Mouse (Mus musculus) kidney, postnatal 14 days (tissue): ENCODE measurements at regions not wholly inside any gene's neighbourhood (a gene's known extent, or its start where the extent isn't known, plus 50 kb on each side); places are given as distances from the start of the nearest gene placed in this dataset.
"Not testable (repeated sequence)": the region's sequence is repeated elsewhere in the genome, so short reads cannot be mapped to it uniquely, and the experiment has no call there.

Experiments used
- DNase-seq: peaks from one replicate; pipeline ENCODE4 v3.0.0; 2022; ENCODE audit warnings: mixed read lengths

DNA sequence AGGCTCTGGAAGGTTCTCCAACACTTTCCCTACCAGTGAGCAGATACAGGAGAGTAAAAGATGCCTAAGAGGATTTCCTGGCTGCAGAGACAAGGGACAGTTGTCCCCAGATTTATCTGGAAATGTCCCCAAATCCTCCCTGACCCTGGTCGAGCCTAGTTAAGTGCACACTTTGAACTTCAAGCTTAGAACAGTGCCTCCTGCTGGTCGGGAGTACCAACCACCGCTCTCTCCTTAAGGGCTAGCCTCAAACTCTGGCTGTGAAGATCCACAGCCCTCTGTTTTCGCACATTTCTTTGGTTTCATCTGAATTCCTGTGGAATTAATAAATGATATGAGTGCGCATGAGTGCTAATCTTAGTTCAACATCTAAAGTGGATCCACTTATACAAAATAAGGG, 146.1 kb upstream of the Sfswap start:
- no peak for DNase-seq

DNA sequence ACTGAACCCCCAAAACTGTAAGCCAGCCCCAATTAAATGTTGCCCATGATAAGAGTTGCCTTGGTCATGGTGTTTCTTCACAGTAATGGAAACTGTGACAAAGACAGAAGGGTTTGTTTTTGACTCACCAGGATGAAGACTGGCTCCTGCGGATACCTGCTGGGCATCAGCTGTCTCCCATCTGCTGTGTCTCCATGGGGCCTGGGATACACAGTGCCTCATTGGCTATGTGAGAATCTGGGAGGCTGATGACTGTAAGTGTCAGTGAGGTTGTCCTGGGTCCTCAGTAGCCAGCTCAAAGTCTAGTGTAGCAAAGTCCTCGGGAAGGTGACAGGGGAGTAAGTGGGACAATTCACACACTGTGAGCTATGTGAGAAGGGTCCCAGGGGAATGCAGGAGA, 139.5 kb upstream of the Sfswap start:
- no peak for DNase-seq

DNA sequence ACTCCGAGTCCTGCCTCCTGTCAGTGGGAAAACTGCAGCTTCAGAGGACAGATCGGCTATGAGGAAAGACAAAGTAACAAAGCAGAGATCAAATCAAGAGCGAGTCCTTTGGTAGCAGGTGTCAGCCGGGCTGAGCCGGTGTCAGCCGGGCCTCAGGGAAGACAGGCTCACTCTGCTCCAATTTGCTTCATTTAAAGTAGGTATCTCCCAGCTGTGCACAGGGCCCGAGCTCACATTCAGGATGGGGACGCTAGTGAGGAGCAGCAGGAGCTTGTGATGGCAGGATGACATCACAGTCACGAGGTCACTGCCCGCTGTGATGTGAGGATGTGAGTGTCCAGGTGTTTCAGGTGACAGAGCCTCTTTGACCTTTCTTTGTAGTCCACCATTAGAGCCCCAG, 137.8 kb upstream of the Sfswap start:
- DNase-seq = no peak

DNA sequence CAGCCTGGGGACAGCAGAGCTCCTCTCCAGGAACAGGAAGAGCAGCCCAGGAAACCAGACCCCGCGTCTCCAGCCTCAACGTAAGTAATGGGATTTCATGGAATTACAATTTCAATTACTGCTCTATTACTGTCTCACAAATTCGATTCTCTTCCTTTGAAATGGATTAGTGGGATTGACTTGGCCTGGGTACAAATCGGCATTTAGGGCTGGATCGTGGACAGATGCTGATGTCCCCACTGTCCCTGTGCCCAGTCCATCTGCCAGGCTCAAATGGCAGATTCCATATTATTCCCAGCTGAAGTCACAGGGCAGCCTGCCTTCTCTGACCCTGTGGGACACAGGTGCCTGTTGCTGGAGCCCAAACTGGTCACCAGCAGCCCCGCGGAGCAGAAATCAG, 136.0 kb upstream of the Sfswap start:
- no peak for DNase-seq

DNA sequence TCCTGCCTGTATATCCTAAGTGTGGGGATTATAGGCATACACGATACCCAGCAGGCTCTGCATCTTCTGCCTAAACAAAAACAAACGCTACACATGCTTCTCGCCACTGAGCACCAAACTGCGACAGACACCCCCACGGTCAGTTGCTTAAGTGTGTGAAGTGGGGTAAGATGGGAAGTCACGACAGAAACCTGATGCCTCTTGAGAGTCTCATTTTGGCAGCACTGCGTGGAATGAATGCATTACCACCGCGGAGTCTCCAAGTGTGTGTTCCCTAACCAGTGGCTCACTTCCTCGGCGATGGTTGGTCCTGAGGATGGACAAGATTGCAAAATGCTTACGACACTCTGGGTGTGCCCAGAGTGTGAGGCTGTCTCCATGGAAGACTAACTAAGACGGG, 133.8 kb upstream of the Sfswap start:
- no peak for DNase-seq

DNA sequence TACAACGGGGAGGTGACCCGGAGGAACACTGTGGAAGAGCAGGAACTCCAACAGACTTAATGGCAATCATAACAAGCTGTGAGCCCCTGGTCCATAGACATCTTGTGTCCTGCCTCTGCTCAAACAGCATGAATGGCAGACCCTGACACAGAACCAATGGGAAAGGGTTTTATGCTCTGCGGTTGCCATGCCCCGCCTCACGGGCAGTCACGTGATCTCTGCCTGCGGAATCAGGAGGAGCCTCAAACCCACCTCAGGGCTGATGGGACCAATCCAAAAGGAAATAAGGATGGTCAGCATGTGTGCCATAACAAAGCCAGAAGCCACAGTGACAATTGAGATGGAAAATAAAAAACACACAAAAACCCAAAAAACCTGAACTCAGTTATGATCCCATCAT, 120.2 kb upstream of the Sfswap start:
- no peak for DNase-seq

DNA sequence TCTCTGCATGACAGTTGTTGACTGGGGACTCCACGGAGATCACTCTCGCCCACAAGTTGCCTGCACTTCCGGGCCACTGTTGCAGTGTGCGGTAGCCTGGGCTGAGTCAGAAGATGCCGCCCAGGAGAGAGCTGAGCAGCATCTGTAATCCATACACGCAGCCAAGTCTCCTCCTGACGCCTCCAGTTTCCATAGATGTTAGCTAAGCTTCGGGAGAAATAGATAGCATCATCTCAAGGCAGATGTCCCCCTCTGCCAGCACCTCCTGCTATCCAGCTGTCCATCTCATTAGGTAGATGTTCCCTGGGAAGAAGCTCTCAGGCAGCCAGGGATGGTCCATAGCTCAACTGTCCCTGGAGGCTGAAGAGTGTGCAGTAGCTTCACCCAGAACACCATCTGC, 116.0 kb upstream of the Sfswap start:
- DNase-seq = no peak

DNA sequence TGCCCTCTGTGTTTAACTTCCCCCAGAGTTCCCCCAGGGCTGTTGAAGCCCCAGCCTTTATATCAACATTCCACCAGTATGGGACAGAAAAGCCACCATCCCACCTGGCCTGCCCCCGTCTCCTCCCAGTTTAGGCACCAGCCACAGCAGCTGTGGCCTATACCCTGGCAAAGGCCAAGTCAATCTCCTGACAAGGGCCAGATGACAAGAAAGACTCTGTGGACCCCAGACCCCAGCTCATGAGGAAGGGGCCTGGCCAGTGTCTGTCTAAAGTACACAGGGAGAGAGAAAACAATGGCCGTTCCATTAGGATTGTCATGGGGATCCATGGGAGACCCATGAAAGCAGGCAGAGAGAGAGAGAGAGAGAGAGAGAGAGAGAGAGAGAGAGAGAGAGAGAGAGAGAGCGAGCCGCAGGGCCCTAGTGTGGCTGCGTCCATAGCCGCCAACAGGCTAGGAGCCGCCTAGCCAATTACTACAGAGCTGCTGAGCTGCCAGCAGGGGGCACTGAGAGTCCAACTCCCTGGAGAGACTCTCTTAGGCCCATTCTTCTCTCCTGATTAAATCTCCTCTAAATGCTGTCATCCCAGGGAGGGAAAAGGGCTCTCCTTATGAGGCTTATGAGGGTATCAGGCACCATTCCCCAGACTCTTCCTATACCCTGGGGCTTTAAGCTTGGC, 114.9 kb upstream of the Sfswap start:
- not testable (repeated sequence) for DNase-seq

DNA sequence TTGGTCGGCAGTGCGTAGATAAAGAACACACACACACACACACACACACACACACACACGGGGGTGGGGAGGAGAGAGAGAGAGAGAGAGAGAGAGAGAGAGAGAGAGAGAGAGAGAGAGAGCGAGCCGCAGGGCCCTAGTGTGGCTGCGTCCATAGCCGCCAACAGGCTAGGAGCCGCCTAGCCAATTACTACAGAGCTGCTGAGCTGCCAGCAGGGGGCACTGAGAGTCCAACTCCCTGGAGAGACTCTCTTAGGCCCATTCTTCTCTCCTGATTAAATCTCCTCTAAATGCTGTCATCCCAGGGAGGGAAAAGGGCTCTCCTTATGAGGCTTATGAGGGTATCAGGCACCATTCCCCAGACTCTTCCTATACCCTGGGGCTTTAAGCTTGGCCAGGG, 114.3 kb upstream of the Sfswap start:
- DNase-seq = not testable (repeated sequence)

DNA sequence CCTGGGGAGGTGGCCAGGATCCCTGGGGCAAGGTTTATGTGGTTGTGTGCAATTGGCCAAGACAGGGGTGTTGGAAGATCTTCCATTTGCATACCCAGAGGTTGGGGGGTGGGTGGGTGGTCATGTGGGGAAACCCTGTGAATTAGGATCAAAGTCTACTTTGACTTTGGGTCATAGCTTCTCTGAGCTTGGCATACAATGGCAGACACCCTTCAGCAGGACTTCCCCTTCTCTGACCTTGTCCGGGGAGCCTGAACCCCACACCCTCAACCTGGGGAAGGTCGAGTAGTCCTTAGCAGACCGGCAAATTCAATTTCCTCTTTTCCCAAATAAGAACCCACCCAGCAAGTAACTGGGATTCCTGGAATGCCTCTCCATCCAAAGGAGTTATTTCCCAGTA, 113.7 kb upstream of the Sfswap start:
- DNase-seq = no peak

DNA sequence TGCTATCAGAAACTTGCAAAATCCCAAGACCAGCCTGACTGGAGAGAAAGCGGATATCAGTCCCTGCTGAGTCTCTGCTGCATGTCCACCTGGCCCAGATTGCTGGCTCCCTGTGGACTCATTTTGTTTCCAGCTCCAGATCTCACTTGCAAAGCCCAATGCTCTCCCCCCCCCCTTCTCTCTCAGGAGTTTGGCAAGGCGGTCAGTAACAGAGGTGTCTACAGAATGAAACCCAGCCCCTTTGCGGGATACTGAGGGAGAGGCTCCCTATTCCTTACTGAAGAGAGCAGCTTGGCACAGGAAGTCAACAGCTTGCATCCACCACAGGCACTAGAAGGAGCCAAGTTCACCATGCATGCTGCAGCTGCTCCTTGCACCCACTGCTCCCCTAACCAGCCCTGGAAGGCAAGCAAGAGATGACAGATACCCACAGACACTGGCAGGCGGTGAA, 110.1 kb upstream of the Sfswap start:
- no peak for DNase-seq

DNA sequence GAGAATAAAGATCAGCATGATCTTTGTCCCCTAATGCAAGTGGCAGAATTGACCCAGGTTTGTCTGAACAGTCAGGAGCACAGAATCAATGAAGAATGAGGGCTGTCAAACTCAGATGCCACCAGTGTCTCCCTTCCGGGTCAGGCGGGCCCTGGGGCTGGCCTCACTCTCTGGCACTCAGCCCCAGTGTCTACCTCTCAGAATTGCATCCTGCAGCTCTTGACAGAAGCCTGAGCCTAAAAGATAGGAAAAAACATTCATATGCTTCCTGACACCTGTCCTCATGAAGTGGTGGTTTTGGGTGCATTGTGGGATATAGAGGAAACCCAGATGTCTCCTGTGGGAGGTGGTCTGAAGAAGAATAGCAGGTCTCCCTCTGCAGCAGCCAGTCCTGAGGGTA, 107.9 kb upstream of the Sfswap start:
- DNase-seq = no peak

DNA sequence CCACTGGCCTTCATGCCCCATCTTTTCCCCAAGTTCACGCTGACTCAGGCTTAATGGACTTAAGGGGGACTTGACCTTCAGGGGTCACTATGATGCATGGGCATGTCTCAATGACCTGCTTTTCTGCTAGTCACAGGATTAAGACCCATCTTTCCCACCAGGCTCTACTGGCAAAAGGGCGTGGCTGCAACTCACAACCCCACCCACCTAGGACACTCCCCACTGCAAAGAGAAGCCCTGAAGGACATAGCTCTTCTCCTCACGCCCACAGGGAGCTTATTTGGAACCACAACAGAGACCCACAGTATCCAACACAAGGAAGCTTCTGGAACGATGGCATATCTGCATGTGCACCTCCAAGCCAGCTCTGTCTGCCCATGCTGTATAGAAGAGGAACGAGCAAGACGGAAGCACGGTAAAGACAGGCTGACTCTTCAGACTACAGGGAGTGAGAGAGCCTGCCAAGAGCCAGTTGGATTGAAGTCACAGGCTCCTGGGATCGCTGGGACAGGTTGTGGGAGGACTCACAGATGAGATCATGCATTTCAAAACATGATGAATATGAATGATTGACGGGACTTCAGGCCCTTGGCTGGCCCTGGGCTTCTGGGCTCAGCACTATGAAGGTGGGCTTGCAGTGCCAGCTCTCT, 107.3 kb upstream of the Sfswap start:
- no peak for DNase-seq

DNA sequence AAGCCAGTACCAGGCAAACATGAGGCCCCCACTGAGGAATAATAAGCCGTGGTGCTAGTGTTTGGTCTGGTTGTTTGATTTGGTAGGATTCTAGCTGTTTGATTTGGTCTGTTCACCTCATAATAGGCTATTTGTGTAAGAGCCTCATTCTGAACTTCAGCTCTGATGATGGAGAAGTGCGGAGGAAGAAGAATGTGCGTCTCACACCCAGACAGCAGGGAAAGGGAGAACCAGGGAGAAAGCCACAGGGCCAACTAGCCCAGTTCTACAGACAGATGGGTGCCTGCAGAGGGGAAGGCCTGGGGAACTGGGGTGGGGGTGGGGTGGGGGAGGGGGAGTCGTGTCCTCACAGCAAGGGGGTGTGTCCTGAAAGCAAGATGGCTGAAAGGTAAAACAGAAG, 106.6 kb upstream of the Sfswap start:
- no peak for DNase-seq

DNA sequence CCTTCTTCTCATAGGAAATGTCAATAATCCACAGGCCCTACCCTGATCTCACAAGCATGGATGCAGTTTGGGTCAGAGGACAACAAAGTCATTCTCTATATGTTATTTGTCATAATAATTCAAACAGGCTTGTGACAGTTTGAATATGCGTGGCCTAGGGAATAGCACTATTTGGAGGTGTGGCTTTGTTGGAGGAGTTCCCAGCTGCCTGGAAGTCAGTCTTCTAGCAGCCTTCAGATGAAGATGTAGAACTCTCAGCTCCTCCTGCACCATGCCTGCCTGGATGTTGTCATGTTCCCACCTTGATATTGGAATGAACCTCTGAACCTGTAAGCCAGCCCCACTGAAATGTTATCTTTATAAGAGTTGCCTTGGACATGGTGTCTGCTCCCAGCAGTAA, 103.7 kb upstream of the Sfswap start:
- no peak for DNase-seq

DNA sequence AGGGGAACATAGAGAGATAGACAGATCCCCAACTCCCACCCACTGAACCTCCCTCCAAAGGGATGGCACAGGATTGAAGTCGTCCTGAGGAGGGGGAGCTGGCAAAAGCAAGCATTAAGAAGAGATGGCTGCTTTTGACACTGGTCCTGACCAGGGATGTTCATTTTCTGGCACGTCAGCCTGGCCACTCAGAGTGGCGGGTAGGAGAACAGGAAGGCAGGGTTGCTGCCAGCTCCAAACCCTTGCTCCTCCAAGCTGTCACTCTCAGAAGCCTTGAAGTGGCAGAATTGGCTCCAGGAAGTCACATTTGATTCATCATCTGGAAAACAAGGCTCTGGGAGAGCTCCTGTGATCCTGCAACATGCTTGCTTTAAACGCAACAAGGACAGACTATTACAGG, 94.8 kb upstream of the Sfswap start:
- DNase-seq = no peak

DNA sequence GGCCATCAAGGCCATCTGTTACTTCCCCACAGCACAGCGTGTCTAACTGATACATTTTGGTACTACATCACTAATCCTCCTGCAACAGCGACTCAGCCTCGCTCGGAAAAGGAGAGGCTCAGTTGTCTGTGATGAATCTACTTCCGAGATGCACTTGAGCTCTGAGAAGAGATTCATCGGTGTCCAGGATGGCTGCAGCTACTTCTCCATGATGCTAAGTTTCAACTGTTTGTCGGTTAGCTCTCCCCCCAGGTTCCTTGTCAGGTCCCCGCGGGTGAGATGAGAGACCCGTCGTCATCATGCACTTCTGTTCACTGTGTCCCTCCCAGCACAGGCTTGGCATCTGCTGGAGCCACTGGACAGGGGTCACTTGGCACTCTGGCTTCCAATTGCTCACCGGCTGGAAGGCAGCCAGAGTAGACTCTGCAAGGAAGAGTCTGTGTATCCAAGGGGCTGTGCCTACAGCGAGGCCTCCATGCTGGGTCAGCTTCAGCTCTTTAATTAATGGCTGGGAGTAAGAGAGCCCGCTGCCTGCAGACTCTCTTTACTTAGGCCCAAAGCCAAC, 91.5 kb upstream of the Sfswap start:
- peak; percentile 71 for DNase-seq

DNA sequence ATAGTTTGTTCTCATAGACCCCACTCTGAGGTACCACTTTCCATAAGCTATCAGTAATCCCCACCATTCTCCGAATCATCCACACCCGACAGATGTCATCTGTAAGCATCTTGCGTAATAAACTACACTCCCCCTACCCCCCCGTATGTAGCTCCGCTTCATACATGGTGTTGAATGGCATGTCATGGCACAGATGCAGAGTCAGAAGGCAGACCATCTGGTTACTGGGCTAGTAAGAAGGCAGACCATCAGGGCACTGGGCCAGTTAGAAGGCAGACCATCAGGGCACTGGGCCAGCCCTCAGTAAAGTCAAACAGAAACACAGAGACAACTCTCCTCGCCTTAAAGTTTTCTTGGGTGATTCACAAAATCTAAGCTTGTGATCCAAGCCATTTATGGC, 88.9 kb upstream of the Sfswap start:
- DNase-seq = no peak

DNA sequence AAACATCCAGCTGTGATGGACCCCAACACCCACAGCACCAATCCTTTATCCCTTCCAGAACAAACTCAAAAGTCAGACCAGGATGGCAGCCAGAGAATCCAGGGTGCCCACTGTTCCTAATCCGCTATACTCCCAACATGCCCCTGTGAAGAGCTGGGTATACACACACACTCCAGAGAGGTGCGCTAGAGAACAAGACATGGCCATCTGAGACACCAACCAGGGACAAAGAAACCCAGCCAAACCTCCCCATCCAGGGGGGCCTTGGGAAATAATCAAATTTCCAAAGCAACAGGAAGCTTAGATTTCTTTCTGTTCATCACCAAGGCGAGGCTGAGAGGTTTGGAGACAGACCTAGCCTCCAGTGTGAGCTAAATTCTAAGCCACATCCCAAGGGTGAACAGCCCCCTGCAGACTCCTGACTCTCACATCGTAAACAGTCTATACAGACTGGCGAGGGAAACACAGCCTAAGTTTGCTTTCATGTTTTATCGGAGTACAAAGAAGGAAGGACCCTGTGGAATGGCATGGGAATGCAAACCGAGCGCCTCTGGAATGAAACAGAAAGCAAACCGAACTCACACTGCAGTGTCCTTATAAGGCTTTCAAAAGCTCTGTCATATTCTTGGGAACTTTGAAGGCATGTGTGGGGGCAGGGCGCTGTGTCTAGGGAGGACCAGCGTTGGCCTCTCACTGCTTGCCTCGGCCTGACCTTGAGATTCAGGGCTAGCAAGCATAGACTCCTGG, 85.9 kb upstream of the Sfswap start:
- peak; percentile 51 for DNase-seq

DNA sequence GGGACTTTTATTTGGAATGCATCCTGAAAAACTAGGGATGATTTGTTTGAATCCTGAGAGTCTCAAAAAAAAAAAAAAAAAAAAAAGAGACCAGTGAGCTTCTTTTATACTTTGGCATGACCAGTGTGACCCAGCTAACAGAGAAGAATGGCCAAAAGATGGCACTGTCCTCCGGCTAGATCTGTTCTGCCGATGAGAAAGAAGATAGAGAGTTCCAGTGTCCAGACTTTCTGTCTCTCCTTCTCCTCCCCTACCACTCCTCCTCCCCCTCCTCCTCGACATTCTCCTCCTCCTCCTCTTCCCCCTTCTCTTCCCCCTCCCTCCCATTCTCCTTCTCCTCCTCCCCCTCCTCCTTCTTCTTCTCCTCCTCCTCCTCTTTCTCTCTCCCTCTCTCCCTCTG, 84.6 kb upstream of the Sfswap start:
- DNase-seq = peak; percentile 36

DNA sequence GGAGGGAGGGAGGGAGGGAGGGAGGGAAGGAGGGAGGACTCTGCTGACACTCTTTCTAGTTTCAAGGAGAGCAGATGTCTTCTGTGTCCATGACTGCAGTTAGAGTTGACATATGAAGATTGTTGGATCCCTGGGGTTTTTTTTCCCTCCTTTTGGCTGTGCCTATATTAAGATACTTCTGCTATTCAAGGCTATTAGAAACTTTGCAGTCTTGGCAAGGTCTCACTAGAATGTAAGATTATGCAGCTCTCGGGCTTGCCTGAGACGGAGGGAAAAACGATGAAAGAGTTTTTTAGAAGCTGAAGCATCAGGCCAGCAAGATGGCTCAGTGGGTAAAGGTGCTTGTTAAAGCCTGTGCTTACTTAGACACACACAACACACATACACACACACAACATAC, 83.5 kb upstream of the Sfswap start:
- no peak for DNase-seq

DNA sequence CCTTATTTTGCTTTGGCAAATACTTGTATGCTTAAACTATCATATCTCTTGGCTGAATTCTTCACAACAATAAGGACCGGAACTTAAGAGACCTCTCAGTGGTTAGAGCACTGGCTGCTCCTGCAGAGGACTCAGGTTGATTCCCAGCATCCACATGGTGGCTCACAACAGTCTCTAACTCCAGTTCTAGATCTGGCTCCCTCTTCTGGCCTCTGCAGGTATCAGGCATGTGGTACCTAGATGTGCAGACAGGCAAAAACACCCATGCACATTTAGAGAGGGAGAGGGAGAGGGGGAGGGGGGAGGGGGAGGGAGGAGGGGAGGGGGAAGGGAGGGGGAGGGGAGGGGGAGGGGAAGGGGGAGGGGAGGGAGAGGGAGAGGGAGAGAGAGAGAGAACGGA, 80.0 kb upstream of the Sfswap start:
- no peak for DNase-seq

DNA sequence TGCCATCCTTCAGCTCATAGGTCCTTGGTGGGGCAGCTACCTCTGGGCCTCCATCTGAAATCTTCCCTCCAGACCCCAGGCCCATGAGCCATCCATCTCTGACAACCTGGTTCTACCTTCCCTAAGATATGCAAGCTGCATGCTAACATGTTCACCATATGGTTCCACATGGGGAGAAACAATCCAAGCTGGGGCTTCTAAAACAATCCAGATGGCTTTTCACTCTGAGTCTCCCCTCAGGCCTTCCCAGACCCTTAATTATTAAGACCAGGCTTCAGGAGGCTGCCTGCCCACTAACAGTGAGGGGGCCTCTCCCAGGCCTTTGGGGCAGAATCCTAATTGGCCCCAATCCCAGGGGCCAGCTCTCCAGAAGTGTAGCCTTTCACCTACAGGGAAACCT, 71.1 kb upstream of the Sfswap start:
- no peak for DNase-seq

DNA sequence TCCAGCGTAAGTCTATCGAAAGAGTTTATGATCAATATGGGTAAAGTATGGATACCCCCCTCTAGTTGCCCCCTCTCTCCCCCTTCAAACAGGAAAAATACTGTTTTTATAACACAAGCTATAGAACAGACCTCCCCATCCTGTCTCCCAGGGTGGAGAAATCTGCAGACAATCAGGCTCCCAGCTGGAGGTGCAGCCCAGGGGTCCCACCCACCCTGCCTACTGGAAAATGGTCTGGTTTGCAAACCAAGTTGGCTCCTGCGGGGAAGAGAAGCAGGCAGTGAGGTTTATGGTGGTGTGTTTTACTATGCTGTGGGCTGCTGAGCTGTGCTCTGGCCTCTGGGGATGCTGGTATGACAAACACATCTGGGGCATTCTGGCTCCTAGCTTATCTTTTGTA, 70.7 kb upstream of the Sfswap start:
- no peak for DNase-seq
